Mouse (Mus musculus): Measurements from ENCODE around the gene Mindy3. TPM values are rescaled to one million over a fixed set of nuclear protein-coding genes. Genes with fewer than 3 reads are reported as not detected.
A peak's percentile ranks its signal among the peaks of the same experiment; 100 is the strongest.

The Mindy3 gene
- polyA plus RNA-seq, 1 experiment from 2014 or later, result 50.7 TPM

DNA sequence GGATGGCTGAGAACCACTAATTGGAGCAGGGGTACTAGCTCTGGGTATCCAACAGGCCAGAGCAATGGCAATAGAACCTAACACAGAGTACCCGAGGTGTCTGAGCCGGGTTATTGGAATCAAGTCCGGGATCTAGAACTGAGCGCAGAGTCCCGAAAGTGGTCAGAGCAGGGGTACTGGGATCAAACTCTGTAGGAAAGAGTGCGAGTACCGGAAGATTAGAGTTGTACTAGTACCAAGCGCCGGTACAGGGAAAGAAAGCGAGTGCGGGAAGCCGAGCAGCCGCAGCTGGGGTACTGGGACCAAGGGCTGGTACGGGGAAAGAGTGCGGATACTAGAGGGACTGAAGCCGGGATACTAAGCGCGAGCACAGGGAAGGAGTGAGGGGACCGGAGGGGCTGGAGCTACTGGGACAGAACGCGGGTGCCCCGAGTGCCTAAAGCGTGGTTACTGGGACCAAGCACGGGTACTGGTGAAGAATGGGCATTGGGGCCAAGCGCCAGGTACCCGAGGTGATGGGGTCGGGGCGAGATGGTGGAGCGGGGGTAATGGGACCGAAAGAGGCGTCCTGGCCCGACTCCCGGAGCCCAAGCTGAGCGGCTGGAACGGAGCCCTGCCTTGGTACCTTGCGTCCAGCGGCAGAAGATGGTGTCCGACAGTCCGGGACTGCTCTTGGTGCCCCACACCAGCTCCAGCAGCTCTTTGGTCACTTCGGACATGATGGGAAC lies 572 bp downstream of the Mindy3 start:
- peaks cover 14% of the 10 kb centered on the region for H3K4me1 ChIP-seq (ENCODE audit: control insufficient read depth, insufficient read depth, low read length)

GRCm38 (mm10) chr2:12418121-12418520 lies 1.1 kb downstream of the Mindy3 start:
- H3K27me3 ChIP-seq (ENCODE audit: control insufficient read depth, insufficient read depth, low read depth, low read length), result no peaks in the 10 kb centered on the region
- no peak overlapping the region for H3K27ac ChIP-seq (ENCODE audit: low read length)
- peak overlapping the region; percentile 61 for H3K4me3 ChIP-seq (ENCODE audit: low read depth, low read length)
- no peaks in the 10 kb centered on the region for H3K36me3 ChIP-seq (ENCODE audit: control insufficient read depth, insufficient read depth, low read length)
- H3K9ac ChIP-seq (ENCODE audit: low read depth, low read length), result peak overlapping the region; percentile 67; the same call in 1 of the 2 replicates
- H3K9me3 ChIP-seq (replicated peaks; ENCODE audit: control insufficient read depth, low read length, poor library complexity, severe bottlenecking), result no peaks in the 10 kb centered on the region
- ATAC-seq, result no peak
- H3K4me1 ChIP-seq (ENCODE audit: control insufficient read depth, insufficient read depth, low read length), result peaks cover 14% of the 10 kb centered on the region
- WGBS, result 49% methylated on average over 8 of the region's 8 CpGs
- H3K4me2 ChIP-seq (ENCODE audit: low read length), result peak overlapping the region; percentile 89

More for the DNA sequence above, 572 bp downstream of the Mindy3 start:
- Histone ChIP-seq H3K27me3 (ENCODE audit: control insufficient read depth, insufficient read depth, low read depth, low read length) (no peaks in the 10 kb centered on the region), H3K27ac (ENCODE audit: low read length) (peak overlapping the region; percentile 76), H3K9ac (ENCODE audit: low read depth, low read length) (peak overlapping the region; percentile 67), H3K4me2 (ENCODE audit: low read length) (peak overlapping the region; percentile 89), H3K9me3 (replicated peaks; ENCODE audit: control insufficient read depth, low read length, poor library complexity, severe bottlenecking) (no peaks in the 10 kb centered on the region), H3K36me3 (ENCODE audit: control insufficient read depth, insufficient read depth, low read length) (no peaks in the 10 kb centered on the region), H3K4me3 (ENCODE audit: low read depth, low read length) (peak overlapping the region; percentile 61)
- peak; percentile 84 for ATAC-seq
- under 1% methylated on average over 40 of the region's 40 CpGs for WGBS

- ATAC-seq, result no peak
- H3K27ac ChIP-seq (ENCODE audit: low read length), result no peak overlapping the region
- H3K9ac ChIP-seq (ENCODE audit: low read depth, low read length), result no peak overlapping the region
- no peak overlapping the region for H3K4me3 ChIP-seq (ENCODE audit: low read depth, low read length)
- H3K36me3 ChIP-seq (ENCODE audit: control insufficient read depth, insufficient read depth, low read length), result no peaks in the 10 kb centered on the region
- no peaks in the 10 kb centered on the region for H3K9me3 ChIP-seq (replicated peaks; ENCODE audit: control insufficient read depth, low read length, poor library complexity, severe bottlenecking)
- WGBS, result 91% methylated on average over 2 of the region's 2 CpGs
- H3K4me1 ChIP-seq (ENCODE audit: control insufficient read depth, insufficient read depth, low read length), result no peaks in the 10 kb centered on the region
- H3K4me2 ChIP-seq (ENCODE audit: low read length), result no peak overlapping the region
- H3K27me3 ChIP-seq (ENCODE audit: control insufficient read depth, insufficient read depth, low read depth, low read length), result no peaks in the 10 kb centered on the region
Observed at GRCm38 (mm10) chr2:12412309-12412708, 7.0 kb downstream of the Mindy3 start.

DNA sequence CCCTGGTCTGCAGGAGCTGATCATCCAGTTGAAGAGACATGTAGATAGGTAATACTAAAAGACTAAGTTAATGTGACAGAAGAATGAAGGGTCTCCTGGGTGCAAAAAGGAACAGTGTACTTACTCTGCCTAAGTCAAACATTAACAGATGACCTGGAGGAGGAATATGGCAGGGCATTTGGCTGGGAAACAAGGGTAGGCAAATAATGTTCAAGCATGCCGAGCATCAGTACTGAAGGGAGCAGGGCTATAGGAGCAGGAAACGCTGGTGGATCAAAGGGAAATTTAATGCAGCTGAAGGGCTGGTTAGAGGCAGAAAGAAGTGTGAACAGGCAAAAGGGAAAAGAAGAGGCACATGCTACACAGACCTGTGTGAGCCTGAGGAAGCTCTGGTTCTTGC lies 8.1 kb downstream of the Mindy3 start:
- 69% methylated on average over 2 of the region's 2 CpGs for WGBS

DNA sequence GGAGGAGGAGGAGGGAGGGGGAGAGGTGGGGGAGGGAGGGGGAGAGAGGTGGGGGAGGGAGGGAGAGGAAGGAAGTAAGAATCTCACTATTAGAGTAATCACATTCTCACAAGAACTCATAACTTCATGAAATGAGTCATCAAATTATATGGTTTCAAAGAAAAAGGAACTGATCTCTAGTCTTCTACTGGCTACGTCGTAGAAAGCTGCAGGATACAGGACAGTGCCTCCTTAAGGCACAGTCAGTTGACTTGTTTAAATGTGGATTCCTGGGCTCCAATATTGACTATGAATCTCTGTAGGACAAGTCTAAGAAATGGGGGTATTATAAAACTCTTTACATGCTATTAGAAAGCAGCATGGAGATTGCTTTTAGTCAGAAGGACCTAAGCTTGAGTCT lies 12.5 kb downstream of the Mindy3 start:
- Histone ChIP-seq H3K4me3 (ENCODE audit: low read depth, low read length) (no peak overlapping the region), H3K36me3 (ENCODE audit: control insufficient read depth, insufficient read depth, low read length) (no peaks in the 10 kb centered on the region), H3K9me3 (replicated peaks; ENCODE audit: control insufficient read depth, low read length, poor library complexity, severe bottlenecking) (no peaks in the 10 kb centered on the region), H3K4me1 (ENCODE audit: control insufficient read depth, insufficient read depth, low read length) (no peaks in the 10 kb centered on the region), H3K4me2 (ENCODE audit: low read length) (no peak overlapping the region), H3K9ac (ENCODE audit: low read depth, low read length) (no peak overlapping the region), H3K27me3 (ENCODE audit: control insufficient read depth, insufficient read depth, low read depth, low read length) (no peaks in the 10 kb centered on the region), H3K27ac (ENCODE audit: low read length) (no peak overlapping the region)
- 93% methylated on average over 2 of the region's 2 CpGs for WGBS
- ATAC-seq, result no peak

More for the DNA sequence above, 8.1 kb downstream of the Mindy3 start:
- H3K4me2 ChIP-seq (ENCODE audit: low read length), result no peak overlapping the region
- H3K9me3 ChIP-seq (replicated peaks; ENCODE audit: control insufficient read depth, low read length, poor library complexity, severe bottlenecking), result no peaks in the 10 kb centered on the region
- no peak for ATAC-seq
- no peaks in the 10 kb centered on the region for H3K27me3 ChIP-seq (ENCODE audit: control insufficient read depth, insufficient read depth, low read depth, low read length)
- no peak overlapping the region for H3K4me3 ChIP-seq (ENCODE audit: low read depth, low read length)
- no peak overlapping the region for H3K27ac ChIP-seq (ENCODE audit: low read length)
- H3K36me3 ChIP-seq (ENCODE audit: control insufficient read depth, insufficient read depth, low read length), result no peaks in the 10 kb centered on the region
- no peak overlapping the region for H3K9ac ChIP-seq (ENCODE audit: low read depth, low read length)
- H3K4me1 ChIP-seq (ENCODE audit: control insufficient read depth, insufficient read depth, low read length), result no peaks in the 10 kb centered on the region

DNA sequence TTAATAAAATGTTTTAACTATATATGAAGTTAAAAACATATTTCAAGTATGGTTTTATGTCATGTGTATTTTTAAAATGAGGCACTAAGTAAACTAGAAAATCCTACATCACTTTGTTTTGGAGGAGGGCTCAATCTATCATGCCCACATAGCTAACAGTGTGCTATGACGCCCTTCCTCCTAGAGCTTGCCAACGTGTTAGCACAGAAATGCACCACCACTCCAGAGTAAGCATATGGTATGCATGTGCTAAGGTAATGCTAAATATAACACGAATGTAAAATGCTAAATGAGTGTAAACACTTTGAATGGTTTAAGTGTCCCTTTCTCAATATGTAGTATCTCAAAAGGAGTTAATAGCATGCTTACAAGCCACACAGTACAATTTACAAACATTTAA lies 16.8 kb downstream of the Mindy3 start:
- 84% methylated on average over 3 of the region's 3 CpGs for WGBS
- H3K36me3 ChIP-seq (ENCODE audit: control insufficient read depth, insufficient read depth, low read length), result no peaks in the 10 kb centered on the region
- no peaks in the 10 kb centered on the region for H3K27me3 ChIP-seq (ENCODE audit: control insufficient read depth, insufficient read depth, low read depth, low read length)
- H3K27ac ChIP-seq (ENCODE audit: low read length), result no peak overlapping the region
- no peak overlapping the region for H3K4me3 ChIP-seq (ENCODE audit: low read depth, low read length)
- H3K9ac ChIP-seq (ENCODE audit: low read depth, low read length), result no peak overlapping the region
- H3K4me2 ChIP-seq (ENCODE audit: low read length), result no peak overlapping the region
- no peaks in the 10 kb centered on the region for H3K9me3 ChIP-seq (replicated peaks; ENCODE audit: control insufficient read depth, low read length, poor library complexity, severe bottlenecking)
- no peak for ATAC-seq
- no peaks in the 10 kb centered on the region for H3K4me1 ChIP-seq (ENCODE audit: control insufficient read depth, insufficient read depth, low read length)

- WGBS, result 72% methylated on average over 1 of the region's 1 CpGs
- H3K4me1 ChIP-seq (ENCODE audit: control insufficient read depth, insufficient read depth, low read length), result no peaks in the 10 kb centered on the region
- no peaks in the 10 kb centered on the region for H3K9me3 ChIP-seq (replicated peaks; ENCODE audit: control insufficient read depth, low read length, poor library complexity, severe bottlenecking)
- no peak overlapping the region for H3K4me2 ChIP-seq (ENCODE audit: low read length)
- ATAC-seq, result no peak
- no peaks in the 10 kb centered on the region for H3K27me3 ChIP-seq (ENCODE audit: control insufficient read depth, insufficient read depth, low read depth, low read length)
- no peak overlapping the region for H3K9ac ChIP-seq (ENCODE audit: low read depth, low read length)
- H3K27ac ChIP-seq (ENCODE audit: low read length), result no peak overlapping the region
- H3K4me3 ChIP-seq (ENCODE audit: low read depth, low read length), result no peak overlapping the region
- no peaks in the 10 kb centered on the region for H3K36me3 ChIP-seq (ENCODE audit: control insufficient read depth, insufficient read depth, low read length)
Observed at GRCm38 (mm10) chr2:12401137-12401536, 18.1 kb downstream of the Mindy3 start.

- Histone ChIP-seq H3K4me2 (ENCODE audit: low read length) (no peak overlapping the region), H3K9me3 (replicated peaks; ENCODE audit: control insufficient read depth, low read length, poor library complexity, severe bottlenecking) (no peaks in the 10 kb centered on the region), H3K4me1 (ENCODE audit: control insufficient read depth, insufficient read depth, low read length) (no peaks in the 10 kb centered on the region), H3K36me3 (ENCODE audit: control insufficient read depth, insufficient read depth, low read length) (peaks cover 4% of the 10 kb centered on the region; the same call in 1 of the 2 replicates), H3K27ac (ENCODE audit: low read length) (no peak overlapping the region), H3K4me3 (ENCODE audit: low read depth, low read length) (no peak overlapping the region), H3K27me3 (ENCODE audit: control insufficient read depth, insufficient read depth, low read depth, low read length) (no peaks in the 10 kb centered on the region), H3K9ac (ENCODE audit: low read depth, low read length) (no peak overlapping the region)
- WGBS, result 66% methylated on average over 1 of the region's 1 CpGs
- ATAC-seq, result peak; percentile 76
Observed at GRCm38 (mm10) chr2:12389028-12389427, 30.2 kb downstream of the Mindy3 start.

- Histone ChIP-seq H3K4me3 (ENCODE audit: low read depth, low read length) (no peak overlapping the region), H3K27me3 (ENCODE audit: control insufficient read depth, insufficient read depth, low read depth, low read length) (no peaks in the 10 kb centered on the region), H3K27ac (ENCODE audit: low read length) (no peak overlapping the region), H3K36me3 (ENCODE audit: control insufficient read depth, insufficient read depth, low read length) (peaks cover 4% of the 10 kb centered on the region; the same call in 1 of the 2 replicates), H3K4me2 (ENCODE audit: low read length) (no peak overlapping the region), H3K9me3 (replicated peaks; ENCODE audit: control insufficient read depth, low read length, poor library complexity, severe bottlenecking) (no peaks in the 10 kb centered on the region), H3K4me1 (ENCODE audit: control insufficient read depth, insufficient read depth, low read length) (no peaks in the 10 kb centered on the region), H3K9ac (ENCODE audit: low read depth, low read length) (no peak overlapping the region)
- 95% methylated on average over 4 of the region's 4 CpGs for WGBS
- ATAC-seq, result no peak
Observed at GRCm38 (mm10) chr2:12388569-12388968, 30.7 kb downstream of the Mindy3 start.
